Mouse (Mus musculus) T-helper 2 cell (primary cell): Measurements from ENCODE around the gene Iqgap1.
"Not testable (repeated sequence)": the region's sequence is repeated elsewhere in the genome, so short reads cannot be mapped to it uniquely, and the experiment has no call there.

Source experiments
- in situ Hi-C: fragments of 300-600 bp; cut with MboI, MseI; formaldehyde crosslinking; loops from one replicate; pipeline ENCODE4 v1.15.1; 2025; ENCODE audit warnings: high pct_unique_total_duplicates

The Iqgap1 gene

DNA sequence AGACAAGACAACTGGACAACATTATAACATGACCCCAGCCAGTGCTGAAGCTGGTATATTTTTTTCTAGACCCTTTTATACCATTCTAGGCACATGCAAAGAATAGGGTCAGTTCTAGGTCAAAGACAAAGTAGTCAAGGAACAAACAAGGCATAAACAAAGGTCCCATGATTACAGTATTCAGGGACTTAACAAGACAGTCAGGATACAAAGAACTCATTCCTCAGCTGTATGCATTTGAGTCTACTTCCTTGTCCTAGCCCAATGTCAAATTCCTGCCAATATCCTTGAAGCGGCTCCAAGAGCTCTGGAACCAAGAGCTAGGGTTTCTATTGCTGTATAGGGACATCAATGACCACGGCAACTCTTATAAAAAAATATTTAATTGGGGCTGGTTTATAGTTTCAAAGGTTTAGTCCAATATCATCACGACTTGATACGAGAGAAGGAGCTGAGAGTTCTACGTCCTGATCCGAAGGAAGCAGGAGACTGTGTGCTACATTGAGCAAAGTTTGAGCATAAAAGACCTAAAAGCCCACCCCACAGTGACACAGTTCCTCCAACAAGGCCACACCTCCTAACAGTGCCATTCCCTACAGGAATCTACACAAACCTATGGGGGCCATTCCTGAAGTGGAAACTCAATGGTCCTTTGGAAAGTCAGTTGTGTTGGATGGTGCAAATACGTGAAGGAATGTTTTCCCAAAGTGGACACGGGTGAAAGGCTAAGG is 18.3 kb upstream of the Iqgap1 start:
- in situ Hi-C loops, result no loop called here

- in situ Hi-C loops, result no loop called here
Measured at GRCm38 (mm10) chr7:80843176-80843575, 17.4 kb upstream of the Iqgap1 start.

GRCm38 (mm10) chr7:80842132-80842531 is 16.4 kb upstream of the Iqgap1 start:
- in situ Hi-C loops, result no loop called here

GRCm38 (mm10) chr7:80840937-80841336 is 15.2 kb upstream of the Iqgap1 start:
- in situ Hi-C loops, result no loop called here

GRCm38 (mm10) chr7:80840241-80840640 is 14.5 kb upstream of the Iqgap1 start:
- in situ Hi-C loops, result no loop called here

- in situ Hi-C loops, result no loop called here
Measured at GRCm38 (mm10) chr7:80839755-80840154, 14.0 kb upstream of the Iqgap1 start.

DNA sequence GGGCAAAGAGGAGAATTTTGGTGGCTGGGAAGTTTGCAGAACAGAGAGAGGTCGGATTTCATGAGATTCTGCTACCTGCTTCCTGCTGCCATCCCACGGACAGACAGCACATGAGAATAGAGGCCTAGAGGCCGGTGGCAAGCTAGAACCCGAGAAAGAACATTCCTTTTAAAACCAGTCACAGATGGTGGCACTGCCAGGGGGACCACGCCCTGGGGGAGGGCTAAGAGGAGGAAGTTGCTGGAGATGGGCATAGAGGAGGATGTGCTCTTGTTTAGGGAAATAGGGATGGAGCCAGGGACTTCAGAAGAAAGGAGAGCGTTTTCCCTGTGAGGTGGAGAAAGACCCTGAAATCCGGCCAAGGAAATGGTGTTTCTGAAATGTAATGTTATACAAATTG is 12.5 kb upstream of the Iqgap1 start:
- in situ Hi-C loops, result no loop called here

DNA sequence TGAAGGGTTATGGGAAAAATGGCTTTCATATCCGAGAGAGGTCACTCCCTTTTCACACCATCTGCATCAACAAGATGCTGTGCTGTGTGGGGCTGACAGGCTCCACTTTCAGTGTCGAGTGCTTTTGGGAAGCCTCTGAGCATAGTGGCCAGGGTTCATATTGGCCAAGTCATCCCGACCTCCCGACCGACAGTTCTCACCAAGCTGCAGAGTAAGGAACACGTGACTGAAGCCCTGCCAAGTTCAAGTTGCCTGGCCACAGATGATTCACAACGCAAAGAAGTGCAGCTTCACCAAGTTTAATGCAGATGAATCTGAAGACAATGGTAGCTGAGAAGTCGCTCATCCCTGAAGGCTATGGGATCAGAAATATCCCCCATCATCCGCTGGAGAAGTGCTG is 12.0 kb upstream of the Iqgap1 start:
- in situ Hi-C loops, result no loop called here

DNA sequence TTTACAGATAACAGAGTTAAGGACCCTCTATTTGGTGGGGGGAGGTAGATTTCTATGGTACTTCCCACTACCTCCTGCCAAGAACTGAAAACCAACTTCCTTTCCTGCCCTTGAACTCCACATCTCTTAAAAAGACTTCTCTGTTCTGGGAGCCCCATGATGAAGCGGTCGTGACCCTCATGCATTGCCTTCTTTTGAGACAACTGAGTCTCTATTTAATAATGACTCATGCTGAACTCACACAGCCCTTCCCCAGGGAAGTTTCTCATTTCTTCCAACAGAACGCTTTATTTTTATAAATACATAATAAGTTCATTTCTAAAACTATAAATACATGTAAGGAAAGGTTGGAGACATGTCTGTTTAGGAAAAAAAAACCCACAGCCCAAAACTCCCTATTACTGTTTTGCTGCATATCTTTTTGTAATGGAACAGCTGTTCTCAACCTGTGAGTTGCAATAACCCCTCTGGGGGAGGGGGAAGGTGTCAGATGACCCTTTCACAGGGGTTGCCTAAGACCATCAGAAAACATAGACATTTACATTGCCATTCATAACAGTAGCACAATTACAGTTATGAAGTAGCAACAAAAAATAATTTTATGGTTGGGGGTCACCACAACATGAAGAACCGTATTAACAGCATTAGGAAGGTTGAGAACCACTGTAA is 10.3 kb upstream of the Iqgap1 start:
- in situ Hi-C loops, result no loop called here

DNA sequence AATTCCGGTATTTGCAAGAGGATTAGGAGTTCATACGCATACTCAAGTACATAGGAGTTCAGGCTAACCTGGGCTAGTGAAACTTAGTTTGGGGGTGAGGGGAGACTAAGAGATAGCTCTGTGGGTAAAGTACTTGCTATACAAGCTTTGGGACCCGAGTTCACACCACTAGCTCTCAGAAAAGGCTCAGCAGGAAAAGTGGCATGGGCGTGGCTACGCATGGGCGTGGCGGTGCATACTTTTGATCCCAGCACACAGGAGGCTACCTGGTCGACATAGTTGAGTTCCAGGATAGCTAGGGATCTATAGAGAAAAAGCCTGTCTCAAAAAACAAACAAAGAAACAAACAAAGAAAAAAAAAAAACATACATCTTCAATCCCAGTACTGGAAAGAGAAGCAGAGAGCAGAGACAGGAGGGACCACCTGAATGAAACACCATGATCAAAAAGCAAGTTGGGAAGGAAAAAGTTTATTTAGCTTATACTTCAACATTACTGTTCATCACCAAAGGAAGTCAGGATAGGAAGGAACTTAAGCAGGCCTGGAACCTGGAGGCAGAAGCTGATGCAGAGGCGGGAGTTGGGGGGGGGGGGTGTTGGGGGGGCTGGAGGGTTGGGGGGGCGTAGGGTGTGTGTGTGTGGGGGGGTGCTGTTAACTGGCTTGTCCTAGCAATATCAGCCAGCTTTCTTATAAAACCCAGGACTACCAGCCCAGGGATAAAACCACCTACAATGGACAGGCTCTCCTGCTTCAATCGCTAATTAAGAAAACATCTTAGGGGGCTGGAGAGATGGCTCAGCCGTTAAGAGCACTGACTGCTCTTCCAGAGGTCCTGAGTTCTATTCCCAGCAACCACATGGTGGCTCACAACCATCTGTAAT is 8.1 kb upstream of the Iqgap1 start:
- in situ Hi-C loops, result no loop called here

- in situ Hi-C loops, result not testable (repeated sequence)
Measured at GRCm38 (mm10) chr7:80832996-80833650, 7.3 kb upstream of the Iqgap1 start.

GRCm38 (mm10) chr7:80832191-80832590 is 6.4 kb upstream of the Iqgap1 start:
- in situ Hi-C loops, result no loop called here

- in situ Hi-C loops, result no loop called here
Measured at GRCm38 (mm10) chr7:80830193-80830803, 4.5 kb upstream of the Iqgap1 start.

DNA sequence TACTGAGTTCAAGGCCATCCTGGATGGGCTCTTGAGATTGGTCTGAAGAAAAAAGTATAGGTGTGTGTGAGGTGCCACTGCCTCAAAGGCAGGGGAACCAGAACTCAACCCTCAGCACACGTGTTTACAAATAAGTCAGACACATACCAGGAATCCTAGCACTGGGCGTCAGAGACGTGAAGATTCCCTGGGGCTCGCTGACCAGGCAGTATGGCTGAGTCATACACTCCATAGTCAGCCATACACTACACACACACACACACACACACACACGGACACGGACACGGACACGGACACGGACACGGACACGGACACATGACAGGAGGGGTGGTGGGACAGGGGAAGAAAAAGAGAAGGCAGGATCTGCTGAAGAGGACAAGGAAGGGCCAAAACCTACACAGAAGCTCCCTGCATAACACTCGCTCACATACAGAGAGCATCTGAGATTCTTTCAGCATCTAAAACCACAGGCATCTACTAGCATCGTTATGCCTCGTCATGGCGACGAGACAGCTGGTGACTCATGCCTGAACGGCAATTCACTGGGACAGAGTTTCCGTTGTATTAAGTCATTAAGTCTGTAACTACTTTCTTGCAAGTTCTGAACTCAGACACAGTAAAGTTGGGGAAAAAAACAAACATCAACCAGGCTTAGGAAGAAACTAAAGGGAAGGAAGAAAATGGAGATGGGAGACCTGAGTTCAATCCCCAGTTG is 2.5 kb upstream of the Iqgap1 start:
- in situ Hi-C loops, result no loop called here

DNA sequence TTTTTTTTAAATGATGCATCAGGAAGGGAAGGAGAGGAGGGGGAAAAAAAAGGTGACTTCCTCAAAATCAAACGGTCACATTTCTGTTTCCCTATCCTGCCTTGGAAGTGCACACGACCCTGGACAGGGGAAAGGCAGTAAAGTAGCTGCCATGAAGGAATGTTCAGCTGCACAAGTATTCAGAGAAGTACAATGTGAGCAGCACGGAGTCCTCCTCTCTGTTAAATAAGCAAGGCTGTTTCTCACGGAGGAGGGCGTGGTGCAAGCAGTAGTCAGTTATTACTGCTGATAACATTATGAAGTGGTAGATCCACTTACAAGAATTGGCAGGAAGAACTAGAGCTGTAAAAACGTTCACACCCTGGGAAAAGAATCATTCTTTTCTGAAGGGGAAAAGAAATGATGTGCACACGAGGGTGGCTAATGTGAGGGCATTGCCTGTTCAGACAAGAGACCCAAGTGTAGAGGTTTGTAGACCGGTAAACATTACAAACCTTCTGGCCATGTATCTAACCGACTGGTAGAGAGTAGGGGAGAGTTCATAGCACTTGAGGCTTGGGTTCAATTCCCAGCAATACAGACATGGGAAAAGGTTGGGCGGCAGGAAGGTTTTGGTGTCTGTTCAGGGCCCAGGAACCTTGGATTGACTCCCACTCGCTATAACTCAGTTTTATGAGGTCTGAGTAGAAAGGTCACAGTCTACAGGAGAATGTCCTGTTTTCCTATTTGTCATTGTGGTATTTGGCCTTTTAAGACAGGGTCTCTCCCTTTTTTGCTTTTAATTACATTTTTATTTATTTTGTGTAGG is 1.7 kb downstream of the Iqgap1 start:
- in situ Hi-C loops, result no loop called here

- in situ Hi-C loops, result no loop called here
Measured at GRCm38 (mm10) chr7:80823267-80823666, 2.5 kb downstream of the Iqgap1 start.

- in situ Hi-C loops, result no loop called here
Measured at GRCm38 (mm10) chr7:80820838-80821237, 4.9 kb downstream of the Iqgap1 start.

DNA sequence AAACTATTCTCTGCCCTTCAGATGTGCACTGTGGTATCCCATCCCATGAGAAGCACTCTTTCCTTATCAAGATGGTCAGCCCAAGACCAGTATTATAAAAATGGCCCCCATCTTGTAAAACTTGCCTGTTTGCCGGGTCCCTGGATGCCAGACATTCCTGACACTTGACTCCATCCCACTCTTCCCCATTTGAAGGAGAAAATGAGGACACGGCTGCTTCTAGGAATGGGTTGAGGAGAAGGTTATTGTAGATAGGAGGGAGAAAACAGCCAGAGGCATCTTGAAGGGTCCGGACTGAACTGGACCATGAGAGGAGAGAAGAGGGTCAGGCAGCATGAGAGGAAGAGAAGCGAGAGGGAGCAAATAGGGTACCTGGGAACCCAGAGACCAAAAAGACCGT is 9.1 kb downstream of the Iqgap1 start:
- in situ Hi-C loops, result no loop called here

- in situ Hi-C loops, result no loop called here
Measured at GRCm38 (mm10) chr7:80813397-80813796, 12.4 kb downstream of the Iqgap1 start.

- in situ Hi-C loops, result no loop called here
Measured at GRCm38 (mm10) chr7:80806331-80806730, 19.4 kb downstream of the Iqgap1 start.
